Mouse (Mus musculus) liver, postnatal 0 days (tissue): ENCODE data around the gene Lsm12. TPM values are rescaled to one million over a fixed set of nuclear protein-coding genes. Genes with fewer than 3 reads are reported as not detected.
A peak's percentile ranks its signal among the peaks of the same experiment; 100 is the strongest.

Experiments
- ATAC-seq: fragments of 200-750 bp; cut with Nextera tagmentation; 2 replicates; pipeline ENCODE4 v1.8.0; 2017; ENCODE audit warnings: mild to moderate bottlenecking, moderate library complexity
- DNase-seq: peaks from one replicate; pipeline ENCODE4 v3.0.0-alpha.2; 2016
- H3K27ac ChIP-seq: fragments of 300-500 bp; sonication (generic); 2 replicates; pipeline ENCODE4 v1.5.1; 2014; ENCODE audit warnings: antibody characterized with exemption, moderate library complexity, mild to moderate bottlenecking, low read depth
- H3K27me3 ChIP-seq: fragments of 300-500 bp; sonication (generic); 2 replicates; pipeline ENCODE4 v1.6.1; 2014; ENCODE audit warnings: low read length, control low read depth, mixed read lengths; ENCODE audit not compliant: insufficient read depth
- H3K36me3 ChIP-seq: fragments of 300-500 bp; sonication (generic); replicated peaks from 2 replicates; pipeline ENCODE4 v1.6.1; 2014; ENCODE audit warnings: mild to moderate bottlenecking, control low read depth, low read length, moderate library complexity, mixed read lengths; ENCODE audit not compliant: insufficient read depth
- H3K4me1 ChIP-seq: fragments of 300-500 bp; sonication (generic); 2 replicates; pipeline ENCODE4 v1.6.1; 2014; ENCODE audit warnings: antibody characterized with exemption, mild to moderate bottlenecking, control low read depth; ENCODE audit not compliant: insufficient read depth
- H3K4me2 ChIP-seq: fragments of 300-500 bp; sonication (generic); 2 replicates; pipeline ENCODE4 v1.6.1; 2014; ENCODE audit warnings: low read depth, mild to moderate bottlenecking, low read length, moderate library complexity, mixed read lengths
- H3K4me3 ChIP-seq: fragments of 300-500 bp; sonication (generic); 2 replicates; pipeline ENCODE4 v1.5.1; 2014; ENCODE audit warnings: low read depth, low read length
- H3K9ac ChIP-seq: fragments of 300-500 bp; sonication (generic); replicated peaks from 2 replicates; pipeline ENCODE4 v1.6.1; 2014; ENCODE audit warnings: mild to moderate bottlenecking, moderate library complexity
- H3K9me3 ChIP-seq: fragments of 300-500 bp; sonication (generic); 2 replicates; pipeline ENCODE4 v1.6.1; 2016; ENCODE audit warnings: mild to moderate bottlenecking, control low read depth, low read length, mixed read lengths
- CTCF ChIP-seq: sonication (generic); IDR thresholded peaks from 2 replicates; pipeline ENCODE4 v1.5.1; 2016; ENCODE audit warnings: antibody characterized with exemption, low read depth
- EP300 ChIP-seq: IDR thresholded peaks from 2 replicates; pipeline ENCODE4 v1.6.1; 2016; ENCODE audit warnings: antibody characterized with exemption, low read depth, mild to moderate bottlenecking
- WGBS: fragments of 180-500 bp; shearing (Covaris S2); extraction: QIAGEN DNeasy Blood & Tissue Kit; methylation state at CpG from one replicate; pipeline ENCODE4 v1.1.7; 2014; ENCODE audit not compliant: insufficient replicate concordance; 5-methylcytosine and 5-hydroxymethylcytosine counted together
- polyA plus RNA-seq: library from polyadenylated mRNA; unstranded; fragments of >200 nt; fragmentation: Nextera tagmentation; extraction: Ambion mirVana; gene quantifications from 2 replicates; pipeline ENCODE4 v1.2.1, GENCODE M21; 2015

Gene Lsm12
- polyA plus RNA-seq, 1 experiment from 2014 or later = 55.0 TPM

- TF ChIP-seq CTCF (no peak), EP300 (no peak)
- Histone ChIP-seq H3K27me3 (no peaks in the 10 kb centered on the region), H3K4me2 (no peak overlapping the region), H3K9me3 (no peaks in the 10 kb centered on the region), H3K36me3 (peaks cover 21% of the 10 kb centered on the region), H3K4me3 (no peak overlapping the region), H3K27ac (0 out of 2 replicates have a peak overlapping the region, but pooled peaks have one; percentile 29), H3K9ac (no peak overlapping the region), H3K4me1 (peaks cover 36% of the 10 kb centered on the region)
- peak; percentile 14; the same call in 1 of the 2 replicates for ATAC-seq
- 35% methylated on average over 11 of the region's 11 CpGs for WGBS
- DNase-seq = no peak
Observed at GRCm38 (mm10) chr11:102207825-102208777, 23.0 kb upstream of the Lsm12 start.

- no peak for DNase-seq
- H3K9ac ChIP-seq = no peak overlapping the region
- no peak overlapping the region for H3K4me2 ChIP-seq
- H3K4me3 ChIP-seq = no peak overlapping the region
- no peak overlapping the region for H3K27ac ChIP-seq
- no peaks in the 10 kb centered on the region for H3K27me3 ChIP-seq
- TF ChIP-seq CTCF (no peak), EP300 (no peak)
- peaks cover 31% of the 10 kb centered on the region for H3K4me1 ChIP-seq
- no peak for ATAC-seq
- H3K36me3 ChIP-seq = peaks cover 35% of the 10 kb centered on the region
- 87% methylated on average over 29 of the region's 30 CpGs for WGBS
- H3K9me3 ChIP-seq = no peaks in the 10 kb centered on the region
Observed at GRCm38 (mm10) chr11:102206481-102206880, 21.4 kb upstream of the Lsm12 start.

GRCm38 (mm10) chr11:102201408-102201821, 16.3 kb upstream of the Lsm12 start:
- Histone ChIP-seq H3K4me1 (no peaks in the 10 kb centered on the region), H3K9ac (no peak overlapping the region), H3K4me2 (no peak overlapping the region), H3K9me3 (no peaks in the 10 kb centered on the region), H3K27me3 (no peaks in the 10 kb centered on the region), H3K27ac (no peak overlapping the region), H3K4me3 (no peak overlapping the region), H3K36me3 (peaks cover 71% of the 10 kb centered on the region)
- TF ChIP-seq EP300 (no peak), CTCF (peak; percentile 32; the same call in 1 of the 2 replicates)
- DNase-seq (no peak), ATAC-seq (no peak)
- 81% methylated on average over 12 of the region's 12 CpGs for WGBS

GRCm38 (mm10) chr11:102199856-102200255, 14.8 kb upstream of the Lsm12 start:
- peaks cover 79% of the 10 kb centered on the region for H3K36me3 ChIP-seq

GRCm38 (mm10) chr11:102198245-102198644, 13.1 kb upstream of the Lsm12 start:
- Histone ChIP-seq H3K36me3 (peaks cover 79% of the 10 kb centered on the region), H3K9me3 (no peaks in the 10 kb centered on the region), H3K27me3 (no peaks in the 10 kb centered on the region), H3K4me1 (no peaks in the 10 kb centered on the region), H3K4me3 (no peak overlapping the region), H3K4me2 (no peak overlapping the region), H3K9ac (no peak overlapping the region), H3K27ac (no peak overlapping the region)
- TF ChIP-seq EP300 (no peak), CTCF (peak; percentile 44)
- ATAC-seq (no peak), DNase-seq (no peak)
- WGBS = 56% methylated on average over 6 of the region's 6 CpGs

More at GRCm38 (mm10) chr11:102199856-102200255, 14.8 kb upstream of the Lsm12 start:
- 67% methylated on average over 9 of the region's 9 CpGs for WGBS
- H3K4me1 ChIP-seq = no peaks in the 10 kb centered on the region
- H3K9ac ChIP-seq = no peak overlapping the region
- no peak overlapping the region for H3K4me3 ChIP-seq
- H3K27me3 ChIP-seq = no peaks in the 10 kb centered on the region
- DNase-seq = no peak
- no peaks in the 10 kb centered on the region for H3K9me3 ChIP-seq
- no peak for ATAC-seq
- no peak overlapping the region for H3K27ac ChIP-seq
- TF ChIP-seq CTCF (no peak), EP300 (no peak)
- no peak overlapping the region for H3K4me2 ChIP-seq

- 63% methylated on average over 21 of the region's 21 CpGs for WGBS
Observed at GRCm38 (mm10) chr11:102196018-102196797, 11.1 kb upstream of the Lsm12 start.

More at GRCm38 (mm10) chr11:102196018-102196797, 11.1 kb upstream of the Lsm12 start:
- no peak overlapping the region for H3K4me2 ChIP-seq
- H3K9me3 ChIP-seq = no peaks in the 10 kb centered on the region
- DNase-seq (no peak), ATAC-seq (peak; percentile 64; the same call in 1 of the 2 replicates)
- TF ChIP-seq CTCF = no peak
- no peak for TF ChIP-seq EP300
- H3K9ac ChIP-seq = no peak overlapping the region; the same call in 1 of the 2 replicates
- H3K36me3 ChIP-seq = peaks cover 63% of the 10 kb centered on the region
- no peaks in the 10 kb centered on the region for H3K27me3 ChIP-seq
- H3K4me1 ChIP-seq = no peaks in the 10 kb centered on the region
- no peak overlapping the region for H3K27ac ChIP-seq
- no peak overlapping the region for H3K4me3 ChIP-seq
